Mouse (Mus musculus) forebrain, embryonic 16.5 days (tissue): ENCODE data around the gene Btbd10. TPM values are rescaled to one million over a fixed set of nuclear protein-coding genes. Genes with fewer than 3 reads are reported as not detected.

Source experiments
- ATAC-seq: fragments of 200-750 bp; cut with Nextera tagmentation; 2 replicates; pipeline ENCODE4 v1.8.0; 2017; ENCODE audit warnings: mild to moderate bottlenecking, moderate library complexity
- H3K27ac ChIP-seq: fragments of 300-500 bp; sonication (generic); 2 replicates; pipeline ENCODE4 v1.5.1; 2014; ENCODE audit warnings: low read length, control low read depth
- H3K27me3 ChIP-seq: fragments of 300-500 bp; sonication (generic); replicated peaks from 2 replicates; pipeline ENCODE4 v1.6.1; 2014; ENCODE audit warnings: low read length; ENCODE audit not compliant: control insufficient read depth, insufficient read depth
- H3K36me3 ChIP-seq: fragments of 300-500 bp; sonication (generic); 2 replicates; pipeline ENCODE4 v1.6.1; 2014; ENCODE audit not compliant: control insufficient read depth, insufficient read depth
- H3K4me1 ChIP-seq: fragments of 300-500 bp; sonication (generic); replicated peaks from 2 replicates; pipeline ENCODE4 v1.6.1; 2014; ENCODE audit warnings: low read length; ENCODE audit not compliant: control insufficient read depth, insufficient read depth
- H3K4me2 ChIP-seq: fragments of 300-500 bp; sonication (generic); 2 replicates; pipeline ENCODE4 v1.6.1; 2014; ENCODE audit warnings: mild to moderate bottlenecking, low read length, control low read depth
- H3K4me3 ChIP-seq: fragments of 300-500 bp; sonication (generic); replicated peaks from 2 replicates; pipeline ENCODE4 v1.5.1; 2014; ENCODE audit warnings: mild to moderate bottlenecking, low read length, control low read depth
- H3K9ac ChIP-seq: fragments of 300-500 bp; sonication (generic); replicated peaks from 2 replicates; pipeline ENCODE4 v1.6.1; 2014; ENCODE audit warnings: low read depth, low read length, control low read depth
- H3K9me3 ChIP-seq: fragments of 300-500 bp; sonication (generic); 2 replicates; pipeline ENCODE4 v1.6.1; 2016; ENCODE audit warnings: low read length; ENCODE audit not compliant: control insufficient read depth
- WGBS: fragments of 180-500 bp; shearing (Covaris S2); extraction: QIAGEN DNeasy Blood & Tissue Kit; methylation state at CpG from one replicate; pipeline ENCODE4 v1.1.7; 2014; 5-methylcytosine and 5-hydroxymethylcytosine counted together
- polyA plus RNA-seq: library from polyadenylated mRNA; unstranded; fragments of >200 nt; fragmentation: Nextera tagmentation; extraction: Ambion mirVana; gene quantifications from 2 replicates; pipeline ENCODE4 v1.2.1, GENCODE M21; 2015

Gene Btbd10
- polyA plus RNA-seq, result 78.4 and 80.9 TPM in 2 replicates

DNA sequence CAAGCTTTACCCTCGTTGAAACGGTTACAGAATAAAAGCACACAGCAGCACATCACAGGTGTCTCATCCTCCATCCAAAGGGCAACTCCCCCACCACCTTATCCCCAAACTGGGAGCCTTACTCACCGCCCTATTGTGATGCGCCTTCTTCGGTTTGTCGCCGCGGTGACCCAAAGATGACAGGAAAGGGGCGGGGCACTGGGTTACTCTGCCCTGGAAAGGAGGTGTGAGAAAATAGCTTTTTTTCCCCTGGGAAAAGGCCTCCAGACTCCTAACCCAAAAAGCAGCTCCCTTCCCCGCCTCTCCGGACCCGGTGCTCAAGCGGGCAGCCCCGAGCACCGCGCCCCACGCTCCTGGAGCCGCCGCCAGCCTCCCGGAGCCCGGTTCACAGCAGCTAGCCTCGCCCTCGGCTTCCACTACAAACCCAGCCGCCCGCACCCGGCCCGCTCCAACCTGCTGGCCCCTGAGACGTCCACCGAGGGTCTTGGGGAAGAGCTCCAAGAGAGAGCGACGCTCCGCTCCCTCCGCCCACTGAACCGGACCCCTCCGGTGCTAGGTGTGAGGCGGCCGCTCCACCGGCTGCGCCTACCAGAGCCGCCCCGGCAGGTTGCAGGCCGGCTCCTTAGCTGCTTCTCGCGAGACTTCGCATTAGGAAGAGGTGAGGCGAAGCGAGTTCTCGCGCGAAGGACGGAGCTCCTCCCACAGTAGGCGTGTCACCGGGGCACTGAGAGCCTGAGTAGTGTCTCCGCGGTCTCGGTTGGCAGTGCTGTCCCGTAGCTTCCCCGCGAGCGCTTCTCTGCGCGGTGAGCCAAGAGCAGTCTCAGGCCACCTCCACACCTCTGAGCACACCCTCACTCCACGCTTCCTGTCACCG, at the start of gene Btbd10:
TSS of gene Btbd10 (minus strand) at position 647 of the 874 bp plus-strand sequence.
- H3K27me3 ChIP-seq, result no peaks in the 10 kb centered on the region
- peak within 1 kb of the TSS; percentile 97 for H3K4me3 ChIP-seq
- peaks cover 13% of the 10 kb centered on the region for H3K4me1 ChIP-seq
- no peaks in the 10 kb centered on the region for H3K9me3 ChIP-seq
- ATAC-seq, result peak; percentile 99
- under 1% methylated on average over 64 of the region's 64 CpGs for WGBS
- H3K4me2 ChIP-seq, result peak within 1 kb of the TSS; percentile 84
- no peaks in the 10 kb centered on the region for H3K36me3 ChIP-seq
- peak within 1 kb of the TSS; percentile 96 for H3K9ac ChIP-seq
- peak within 1 kb of the TSS; percentile 92 for H3K27ac ChIP-seq

DNA sequence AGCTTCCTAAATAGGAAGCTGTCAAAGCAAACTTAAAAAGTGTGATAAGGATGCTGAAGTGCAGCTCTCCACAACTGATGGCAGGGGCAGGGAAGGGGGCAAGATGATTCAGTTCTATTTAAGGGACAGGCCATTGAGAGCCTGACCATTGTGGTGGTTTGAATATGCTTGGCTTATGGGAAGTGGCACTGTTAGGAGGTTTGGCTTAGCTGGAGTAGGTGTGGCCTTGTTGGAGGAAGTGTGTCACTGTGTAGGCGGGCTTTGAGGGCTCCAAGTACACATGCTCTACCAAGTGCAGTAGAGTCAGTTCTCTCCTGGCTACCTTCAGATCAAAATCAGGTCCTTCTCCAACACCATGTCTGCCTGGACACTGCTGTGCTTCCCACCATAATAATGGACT, 47.3 kb upstream of the Btbd10 start:
- Histone ChIP-seq H3K4me2 (no peak overlapping the region), H3K4me3 (no peak overlapping the region), H3K4me1 (no peaks in the 10 kb centered on the region), H3K36me3 (no peaks in the 10 kb centered on the region), H3K9me3 (no peaks in the 10 kb centered on the region), H3K27me3 (no peaks in the 10 kb centered on the region), H3K27ac (no peak overlapping the region), H3K9ac (no peak overlapping the region)
- 90% methylated on average over 1 of the region's 1 CpGs for WGBS
- no peak for ATAC-seq

DNA sequence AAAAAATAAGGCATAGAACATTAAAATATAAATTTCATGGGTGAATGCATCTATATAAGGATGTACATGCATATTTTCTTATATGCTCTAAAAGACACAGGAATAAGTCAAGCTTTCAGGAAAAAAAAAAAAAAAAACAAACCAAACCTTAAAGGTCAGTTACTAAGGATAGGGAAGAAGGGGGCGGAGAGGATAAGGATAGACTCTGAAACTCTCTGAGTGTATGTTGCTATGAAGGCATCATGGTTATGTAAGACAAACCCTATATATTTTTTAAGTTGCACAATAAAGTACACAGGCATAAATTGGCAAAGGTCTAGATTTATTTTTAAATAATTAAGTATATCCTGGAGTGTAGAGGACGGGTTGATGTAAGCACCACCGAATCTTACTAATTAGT, 46.1 kb upstream of the Btbd10 start:
- Histone ChIP-seq H3K9me3 (no peaks in the 10 kb centered on the region), H3K36me3 (no peaks in the 10 kb centered on the region), H3K4me2 (no peak overlapping the region), H3K4me3 (no peak overlapping the region), H3K9ac (no peak overlapping the region), H3K4me1 (no peaks in the 10 kb centered on the region), H3K27ac (no peak overlapping the region), H3K27me3 (no peaks in the 10 kb centered on the region)
- 85% methylated on average over 3 of the region's 3 CpGs for WGBS
- no peak for ATAC-seq

DNA sequence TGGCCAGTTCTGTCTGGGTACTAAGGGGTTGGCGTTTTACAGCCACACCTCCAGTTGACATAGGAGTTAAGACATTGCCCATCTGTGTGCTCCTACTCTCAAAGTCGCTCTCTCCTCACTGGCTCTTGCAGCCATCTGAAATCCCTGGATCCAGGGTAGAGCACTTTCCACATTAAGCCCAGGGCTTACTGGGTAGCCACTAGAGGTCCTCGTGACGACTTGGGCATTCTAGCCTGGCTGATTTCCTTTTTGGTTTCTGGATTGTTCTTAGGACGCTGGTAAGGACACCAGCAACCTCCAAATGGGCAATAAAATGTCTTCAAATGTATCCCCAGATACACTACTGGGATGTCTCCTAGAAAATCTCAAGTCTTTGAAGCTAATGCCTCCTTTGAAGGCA, 39.5 kb upstream of the Btbd10 start:
- H3K4me2 ChIP-seq, result no peak overlapping the region
- no peak overlapping the region for H3K9ac ChIP-seq
- 58% methylated on average over 5 of the region's 5 CpGs for WGBS
- H3K36me3 ChIP-seq, result no peaks in the 10 kb centered on the region
- H3K27ac ChIP-seq, result no peak overlapping the region
- no peaks in the 10 kb centered on the region for H3K27me3 ChIP-seq
- no peaks in the 10 kb centered on the region for H3K4me1 ChIP-seq
- no peak overlapping the region for H3K4me3 ChIP-seq
- H3K9me3 ChIP-seq, result no peaks in the 10 kb centered on the region
- ATAC-seq, result no peak

DNA sequence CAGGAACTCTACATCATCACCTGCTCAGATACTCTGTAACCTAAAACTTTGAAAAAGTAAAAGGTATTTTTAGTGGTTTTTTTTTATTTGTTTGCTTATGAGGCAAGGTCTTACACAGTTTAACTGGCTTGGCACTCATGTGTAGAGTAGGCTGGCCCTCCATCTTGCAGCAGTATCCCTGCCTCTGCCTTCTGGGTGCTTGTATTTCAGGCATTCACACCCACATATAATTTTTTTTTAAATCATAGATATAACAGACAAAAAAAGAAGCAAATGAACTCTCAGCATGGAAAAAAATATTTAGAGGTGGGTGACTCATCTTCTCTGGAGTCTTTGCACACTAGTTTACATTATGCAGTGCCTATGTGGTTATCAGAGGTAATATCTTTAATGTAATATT, 28.9 kb upstream of the Btbd10 start:
- H3K36me3 ChIP-seq, result no peaks in the 10 kb centered on the region
- H3K27me3 ChIP-seq, result no peaks in the 10 kb centered on the region
- H3K4me2 ChIP-seq, result no peak overlapping the region
- H3K9ac ChIP-seq, result no peak overlapping the region
- no peak overlapping the region for H3K4me3 ChIP-seq
- no peaks in the 10 kb centered on the region for H3K4me1 ChIP-seq
- H3K27ac ChIP-seq, result no peak overlapping the region
- no peak for ATAC-seq
- no peaks in the 10 kb centered on the region for H3K9me3 ChIP-seq

DNA sequence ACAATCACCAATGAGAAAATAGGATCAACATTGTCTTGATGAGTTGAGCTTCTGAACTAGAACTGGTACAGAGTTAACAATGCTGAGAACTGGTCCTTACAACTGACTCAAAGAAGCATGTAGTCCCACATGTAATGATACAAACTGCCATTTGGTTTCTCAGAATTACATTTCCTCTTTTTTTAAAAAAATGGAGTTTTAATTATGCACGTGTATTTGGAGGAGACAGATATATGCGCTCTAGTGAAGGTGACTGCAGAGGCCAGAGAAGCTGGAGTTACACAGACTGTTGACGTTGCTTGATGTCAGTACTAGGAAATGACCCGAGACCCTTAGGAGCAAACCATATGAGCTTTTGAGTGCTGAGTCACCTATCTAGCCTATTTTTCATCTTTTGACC, 27.5 kb upstream of the Btbd10 start:
- Histone ChIP-seq H3K27me3 (no peaks in the 10 kb centered on the region), H3K36me3 (no peaks in the 10 kb centered on the region), H3K27ac (no peak overlapping the region), H3K4me1 (no peaks in the 10 kb centered on the region), H3K9me3 (no peaks in the 10 kb centered on the region), H3K4me2 (no peak overlapping the region), H3K4me3 (no peak overlapping the region), H3K9ac (no peak overlapping the region)
- WGBS, result 90% methylated on average over 4 of the region's 4 CpGs
- ATAC-seq, result no peak

DNA sequence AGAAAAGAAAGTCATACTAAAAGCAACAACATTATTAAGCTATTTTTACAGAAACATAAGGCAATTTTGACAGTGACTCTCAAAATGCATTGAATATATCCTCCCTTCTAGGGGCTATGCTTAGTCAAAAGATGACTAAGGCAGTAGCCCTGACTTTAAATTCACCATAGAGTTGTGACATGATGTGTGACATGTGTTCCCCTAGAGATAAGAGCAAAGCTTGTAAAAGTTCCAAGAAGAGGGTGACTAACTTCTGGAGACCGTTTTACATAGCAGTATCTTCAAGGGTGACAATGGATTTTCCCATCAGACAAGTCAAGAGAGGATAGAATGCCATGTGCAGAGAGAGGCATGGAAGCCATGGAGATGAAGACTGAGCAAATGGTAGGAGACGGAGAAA, 22.4 kb upstream of the Btbd10 start:
- Histone ChIP-seq H3K4me3 (no peak overlapping the region), H3K9me3 (no peaks in the 10 kb centered on the region), H3K4me1 (no peaks in the 10 kb centered on the region), H3K27ac (no peak overlapping the region), H3K9ac (no peak overlapping the region), H3K27me3 (no peaks in the 10 kb centered on the region), H3K4me2 (no peak overlapping the region), H3K36me3 (no peaks in the 10 kb centered on the region)
- WGBS, result 84% methylated on average over 2 of the region's 2 CpGs
- no peak for ATAC-seq

DNA sequence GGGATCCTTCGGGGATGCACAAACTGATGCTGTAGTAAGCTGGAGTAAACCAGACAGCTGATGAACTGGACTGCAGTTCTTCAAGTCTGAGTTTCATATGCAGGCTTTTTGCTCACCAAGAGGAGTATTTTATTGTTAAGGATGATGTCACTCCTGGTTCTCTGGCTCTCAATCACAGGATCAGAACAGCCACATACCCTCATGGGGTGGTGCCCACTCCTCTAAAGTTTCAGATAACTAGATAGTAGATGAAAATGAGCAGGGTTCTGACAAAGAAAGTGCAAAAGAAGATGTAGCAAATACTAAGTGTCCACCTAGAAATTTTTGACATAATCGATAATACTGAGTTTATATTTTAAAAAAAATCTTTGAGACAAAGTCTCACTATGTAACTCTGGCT, 19.3 kb upstream of the Btbd10 start, which contains the start of gene Pth:
TSS of gene Pth (minus strand) at position 101 of the 400 bp plus-strand sequence.
- WGBS, result 83% methylated on average over 2 of the region's 2 CpGs
- no peak within 1 kb of the TSS for H3K9ac ChIP-seq
- no peak within 1 kb of the TSS for H3K4me3 ChIP-seq
- H3K27me3 ChIP-seq, result no peaks in the 10 kb centered on the region
- H3K9me3 ChIP-seq, result no peaks in the 10 kb centered on the region
- H3K36me3 ChIP-seq, result no peaks in the 10 kb centered on the region
- ATAC-seq, result no peak
- H3K4me2 ChIP-seq, result no peak within 1 kb of the TSS
- no peaks in the 10 kb centered on the region for H3K4me1 ChIP-seq
- H3K27ac ChIP-seq, result no peak within 1 kb of the TSS

DNA sequence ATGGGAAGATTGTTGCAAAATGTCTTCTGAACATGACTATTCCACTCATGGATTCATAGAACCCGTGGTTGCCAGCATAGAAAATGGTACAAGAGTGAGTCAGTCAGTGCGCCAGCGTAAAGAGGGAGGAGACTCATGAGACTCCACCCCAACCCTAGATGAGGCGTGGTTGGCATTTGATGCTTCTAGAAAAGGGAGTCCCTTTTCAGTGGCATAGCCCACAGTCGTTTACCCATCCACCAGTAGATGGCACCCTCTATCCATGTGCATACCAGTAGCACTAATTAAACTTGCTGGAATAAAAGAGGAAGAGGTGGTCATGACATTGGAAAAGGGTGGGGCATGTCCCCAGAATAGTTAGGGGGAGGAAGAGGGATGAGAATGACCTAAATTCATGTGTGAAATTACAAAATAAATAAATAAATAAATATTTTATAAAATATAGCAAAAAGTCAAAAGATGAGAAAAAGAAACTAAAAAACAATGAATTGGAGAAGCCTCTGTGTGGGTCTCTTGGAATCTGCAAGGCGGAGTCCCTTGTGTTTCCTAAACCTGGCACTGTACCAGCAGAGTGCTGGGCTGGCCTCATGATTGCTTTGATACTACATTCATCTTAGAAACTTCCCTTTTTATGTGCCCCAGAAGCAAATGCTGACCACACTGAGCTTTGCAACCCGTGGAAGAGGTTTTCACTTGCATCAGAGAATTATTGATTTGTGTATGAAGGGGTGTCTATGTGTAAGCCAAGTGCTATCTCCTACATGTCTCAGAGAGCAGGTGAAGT, 8.9 kb upstream of the Btbd10 start:
- H3K9ac ChIP-seq, result no peak overlapping the region
- peak; percentile 87 for ATAC-seq
- H3K27me3 ChIP-seq, result no peaks in the 10 kb centered on the region
- no peaks in the 10 kb centered on the region for H3K4me1 ChIP-seq
- H3K36me3 ChIP-seq, result no peaks in the 10 kb centered on the region
- H3K4me2 ChIP-seq, result 0 out of 2 replicates have a peak overlapping the region, but pooled peaks have one; percentile 14
- no peak overlapping the region for H3K27ac ChIP-seq
- no peaks in the 10 kb centered on the region for H3K9me3 ChIP-seq
- WGBS, result 29% methylated on average over 7 of the region's 7 CpGs
- no peak overlapping the region for H3K4me3 ChIP-seq
